Mouse (Mus musculus) gastrocnemius, adult 8-10 months (tissue): Measurements from ENCODE around the gene 1700080E11Rik. TPM values are rescaled to one million over a fixed set of nuclear protein-coding genes. Genes with fewer than 3 reads are reported as not detected.
"Not testable (repeated sequence)": the region's sequence is repeated elsewhere in the genome, so short reads cannot be mapped to it uniquely, and the experiment has no call there.

Experiments
- DNase-seq, 2 experiments: peaks; one replicate each; pipeline ENCODE4 v3.0.0; 2022; ENCODE audit warnings: low spot score in 2 of 2
- total RNA-seq, 4 experiments: library from RNA; stranded (reverse); gene quantifications; 2 replicates each; pipeline ENCODE4 v1.2.4; 2022

The 1700080E11Rik gene
- not detected for total RNA-seq

DNA sequence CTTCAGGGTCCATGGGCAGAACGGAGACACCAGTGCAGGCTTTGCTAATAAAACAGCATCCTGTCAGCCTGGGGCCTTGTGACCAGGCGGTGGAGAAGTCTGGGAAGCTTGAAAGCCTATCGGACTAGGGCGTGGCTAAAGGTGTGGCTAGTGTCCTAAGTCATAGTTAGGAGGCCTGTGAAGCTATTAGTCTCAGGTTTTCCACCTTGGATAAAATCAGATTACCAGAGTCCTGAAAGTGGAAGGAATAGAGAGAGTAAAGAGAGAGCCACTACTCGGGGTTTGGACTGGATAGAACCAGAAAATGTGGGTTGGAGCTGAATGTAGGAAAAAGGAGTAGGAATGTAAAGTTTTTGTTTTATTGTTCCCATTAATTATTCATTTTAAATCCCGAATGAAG is at the start of gene 1700080E11Rik:
1700080E11Rik (minus strand) TSS at position 101 of the 400 bp plus-strand sequence.
- DNase-seq: no peak

DNA sequence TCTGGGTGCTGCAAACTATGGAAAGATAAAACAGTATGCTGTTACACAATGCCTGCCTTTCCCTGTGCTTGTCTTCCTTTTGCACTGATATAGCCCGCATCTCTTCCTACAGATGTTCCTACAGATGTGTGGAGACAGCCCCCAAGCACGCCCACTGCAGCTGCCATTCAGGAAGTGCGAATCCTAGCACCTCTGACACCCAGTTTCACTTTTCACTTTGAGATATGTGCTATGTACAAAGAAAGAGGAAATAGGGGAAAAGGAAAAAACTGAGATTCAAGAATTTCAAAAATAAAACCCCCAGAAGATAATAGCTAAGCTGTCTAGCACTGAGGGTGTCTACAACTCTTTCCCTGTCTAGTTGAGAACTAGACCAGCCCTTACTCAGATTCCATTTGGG is 41.8 kb upstream of the 1700080E11Rik start:
- no peak for DNase-seq

DNA sequence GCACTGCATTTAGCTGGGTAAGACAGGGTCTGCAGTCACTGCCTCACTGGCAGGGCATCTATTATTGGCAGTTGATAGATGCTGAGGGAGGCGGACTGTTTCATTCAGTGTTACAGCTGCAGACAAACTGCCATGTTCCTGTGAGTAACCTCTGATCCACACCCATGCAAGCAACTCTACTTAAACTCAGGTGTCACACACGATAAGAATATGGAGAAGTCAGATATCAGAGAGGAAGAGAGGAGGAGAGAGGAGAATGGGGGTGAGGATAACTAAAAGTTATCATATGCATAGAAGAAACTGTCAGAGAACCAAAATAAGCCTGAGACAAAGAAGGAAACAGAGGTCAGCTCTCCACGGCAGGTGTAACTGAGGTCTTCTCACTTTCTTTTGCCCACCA is 37.5 kb upstream of the 1700080E11Rik start:
- DNase-seq: no peak

DNA sequence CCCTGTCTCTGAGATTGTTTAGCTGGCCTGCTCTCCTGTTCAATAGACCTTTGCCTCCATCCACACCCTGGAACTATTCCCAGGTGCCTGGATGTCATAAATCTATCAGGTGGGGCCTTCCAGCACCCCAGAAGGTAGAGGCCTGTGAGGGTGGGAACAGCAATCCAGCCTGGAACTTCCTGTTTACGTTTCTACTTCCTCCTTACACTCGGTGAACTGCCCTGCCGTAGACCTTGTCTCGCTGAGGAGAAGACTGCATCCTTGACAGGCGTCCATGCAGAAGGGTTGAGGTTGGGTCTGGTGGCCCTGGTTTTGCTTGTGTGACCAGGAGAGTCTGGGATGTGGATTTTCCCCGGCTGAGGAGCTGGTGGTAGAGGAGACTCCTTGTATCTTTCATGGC is 5.7 kb downstream of the 1700080E11Rik start:
- no peak for DNase-seq

DNA sequence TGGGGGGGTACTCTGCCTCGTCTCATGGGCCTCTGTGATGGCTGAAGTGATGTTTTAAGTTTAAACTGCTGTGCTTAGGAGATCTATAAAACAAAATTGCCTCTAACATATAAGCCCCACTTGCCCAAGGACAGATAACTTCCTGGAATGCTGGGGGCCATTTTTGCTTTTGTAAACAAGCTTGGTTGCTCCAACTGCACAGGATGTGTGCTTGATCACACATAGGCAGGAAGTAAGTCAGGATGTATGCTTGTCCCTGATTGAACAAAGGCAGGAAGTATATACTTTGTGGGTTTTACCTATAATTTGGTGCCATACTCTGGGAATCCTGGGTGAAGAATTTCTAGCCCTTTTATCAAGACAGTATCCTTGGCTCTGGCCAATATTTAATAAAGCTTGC is 8.5 kb downstream of the 1700080E11Rik start:
- DNase-seq: no peak

DNA sequence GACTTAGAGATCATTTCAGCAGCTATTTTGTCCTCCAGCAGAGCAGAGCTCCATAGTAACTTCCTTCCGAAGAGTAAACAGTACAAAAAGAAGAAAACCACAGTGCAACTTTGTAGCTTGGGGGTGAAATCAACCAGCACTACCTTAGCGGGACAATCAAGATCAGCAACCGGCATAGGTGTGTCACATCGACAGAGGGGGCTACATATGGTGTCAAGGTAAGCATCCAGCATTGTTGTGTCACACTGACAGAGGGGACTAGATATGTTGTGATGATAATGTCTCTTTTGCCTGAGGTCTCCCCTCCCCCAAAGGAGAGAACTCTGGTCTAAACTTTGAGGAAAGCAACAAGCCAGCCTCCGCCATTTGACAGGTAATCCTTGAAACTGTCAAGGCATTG is 10.4 kb downstream of the 1700080E11Rik start:
- DNase-seq: no peak

DNA sequence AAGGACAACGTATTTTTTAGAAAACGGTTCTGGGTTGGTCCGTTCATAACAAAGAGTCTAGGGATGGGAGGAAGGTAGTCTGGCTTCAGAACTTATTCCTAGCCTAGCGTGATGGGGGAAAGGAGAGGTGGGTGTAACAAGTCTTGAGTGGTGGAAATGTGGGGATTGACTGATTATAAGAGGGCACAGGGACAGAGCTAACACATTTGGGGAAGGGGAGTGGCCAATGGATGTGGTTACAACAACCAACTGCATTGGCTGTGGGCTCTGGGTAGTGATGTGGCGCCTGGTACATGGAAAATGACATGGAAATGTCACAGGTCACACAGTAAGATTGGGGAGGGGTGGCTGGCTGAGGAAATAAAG is 12.9 kb downstream of the 1700080E11Rik start:
- DNase-seq: no peak

DNA sequence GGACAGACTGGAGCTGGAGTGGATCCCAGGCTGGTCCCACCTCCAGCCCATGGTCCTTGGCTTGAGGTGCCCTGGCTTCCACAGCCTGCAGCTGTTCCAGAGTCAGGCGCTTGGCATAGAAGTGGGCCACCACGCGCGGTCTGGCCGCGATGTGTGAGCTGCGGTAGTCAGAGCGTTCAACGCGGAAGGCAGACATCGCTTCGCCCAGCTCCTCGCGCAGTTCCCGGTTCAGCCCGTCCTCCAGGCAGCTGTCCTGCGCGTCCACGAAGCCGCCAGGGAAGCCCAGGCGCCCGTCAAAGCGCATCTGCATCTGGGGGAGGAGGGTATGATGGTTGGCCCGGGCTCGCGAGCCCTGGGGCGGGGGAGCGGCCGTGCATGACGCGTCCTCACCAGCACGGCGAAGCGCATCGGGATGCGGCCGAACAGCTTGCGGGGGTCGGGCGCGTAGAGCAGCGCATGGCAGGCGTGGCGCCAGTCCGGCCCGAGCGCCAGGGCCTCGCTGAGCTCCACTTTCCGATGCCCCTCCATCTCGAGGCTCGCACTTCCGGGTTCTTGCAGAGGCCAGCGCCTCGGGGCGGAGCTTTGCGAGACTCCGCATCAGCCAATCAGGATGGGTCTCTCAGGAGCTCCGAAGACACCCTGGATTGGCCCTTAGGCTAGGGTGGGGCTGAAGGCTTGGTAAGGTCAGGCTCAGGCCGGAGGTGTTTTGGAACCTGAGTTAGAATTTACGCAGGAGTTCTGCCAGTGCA is 13.5 kb downstream of the 1700080E11Rik start, which contains the start of gene Nudt16:
Nudt16 (minus strand) TSS at position 572 of the 749 bp plus-strand sequence.
- peak; percentile 85 to 89 for DNase-seq

DNA sequence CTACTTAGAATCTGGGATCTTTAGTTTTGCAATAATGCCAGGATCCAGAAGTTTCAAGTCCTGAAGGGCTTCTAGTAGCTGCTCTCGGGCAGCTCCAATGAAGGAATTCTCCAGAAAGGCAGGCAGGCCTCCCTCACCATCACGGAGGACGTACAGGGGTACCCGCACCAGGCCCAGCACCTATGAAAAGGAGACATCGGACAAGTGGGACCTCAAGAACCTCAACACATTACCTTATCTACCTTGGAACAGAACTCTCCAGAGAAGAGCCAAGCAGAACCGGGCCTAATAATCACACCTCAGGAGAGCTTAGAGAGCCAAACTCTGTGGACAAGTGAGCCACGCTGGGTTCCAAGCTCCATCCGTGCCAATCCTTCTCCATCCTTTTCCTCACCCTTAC is 14.6 kb downstream of the 1700080E11Rik start:
- DNase-seq: no peak

DNA sequence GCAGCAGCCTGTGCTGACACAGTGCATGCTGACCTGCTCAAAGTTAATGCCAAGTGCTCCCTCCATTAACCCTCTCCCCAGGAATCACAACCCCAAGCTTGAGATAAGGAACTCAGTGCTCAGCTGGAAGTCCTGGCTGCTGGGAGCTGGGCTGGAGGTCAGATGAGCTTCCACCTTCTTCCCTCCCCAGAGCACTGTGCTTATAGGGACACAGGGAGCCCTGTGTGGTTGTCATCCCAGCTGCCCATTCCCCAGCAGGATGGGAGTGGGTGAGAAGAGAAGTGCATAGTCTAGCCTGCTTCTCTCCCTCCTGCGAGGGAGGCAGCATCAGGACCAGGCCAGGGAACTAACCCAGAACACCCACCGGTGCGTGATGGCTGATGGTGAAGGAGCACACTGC is 19.7 kb downstream of the 1700080E11Rik start:
- not testable (repeated sequence) for DNase-seq

DNA sequence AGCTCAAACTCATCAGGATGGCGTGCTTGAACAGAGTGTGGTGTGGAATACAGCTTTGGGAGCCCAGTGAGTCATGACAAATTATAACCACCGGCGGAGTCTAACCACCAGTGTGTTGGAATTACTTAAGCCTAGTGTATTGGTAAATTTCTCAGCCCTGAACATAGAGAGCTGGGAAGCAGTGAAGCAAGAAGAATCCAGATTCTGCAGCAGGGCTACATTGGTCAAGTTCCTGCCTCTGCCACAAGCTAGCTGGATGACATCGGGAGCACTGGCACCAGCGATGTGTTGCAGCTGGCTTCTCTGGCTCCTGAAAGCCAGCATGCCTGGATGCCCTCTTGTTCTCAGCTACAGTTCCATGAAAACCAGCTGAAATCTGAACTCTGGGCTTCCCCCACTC is 41.0 kb downstream of the 1700080E11Rik start:
- no peak for DNase-seq

DNA sequence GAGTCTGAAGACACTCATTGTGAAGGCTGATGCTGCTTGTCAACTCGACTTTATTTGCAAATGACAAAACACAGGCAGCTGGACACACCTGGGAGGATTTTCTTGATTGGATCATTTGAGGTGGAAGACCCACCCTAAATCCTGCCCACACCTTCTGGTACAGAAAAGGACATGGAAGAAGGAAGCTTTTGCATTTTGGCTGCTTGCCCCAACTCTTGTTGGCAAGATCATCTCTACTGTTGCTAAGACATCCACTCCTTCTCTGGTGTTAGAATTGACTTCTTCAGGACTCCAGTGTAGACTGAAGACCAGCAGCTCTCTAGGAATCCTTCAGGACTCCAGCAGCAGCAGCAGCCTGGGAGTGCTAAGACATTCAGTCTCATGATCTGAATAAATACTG is 43.0 kb downstream of the 1700080E11Rik start:
- DNase-seq: no peak

DNA sequence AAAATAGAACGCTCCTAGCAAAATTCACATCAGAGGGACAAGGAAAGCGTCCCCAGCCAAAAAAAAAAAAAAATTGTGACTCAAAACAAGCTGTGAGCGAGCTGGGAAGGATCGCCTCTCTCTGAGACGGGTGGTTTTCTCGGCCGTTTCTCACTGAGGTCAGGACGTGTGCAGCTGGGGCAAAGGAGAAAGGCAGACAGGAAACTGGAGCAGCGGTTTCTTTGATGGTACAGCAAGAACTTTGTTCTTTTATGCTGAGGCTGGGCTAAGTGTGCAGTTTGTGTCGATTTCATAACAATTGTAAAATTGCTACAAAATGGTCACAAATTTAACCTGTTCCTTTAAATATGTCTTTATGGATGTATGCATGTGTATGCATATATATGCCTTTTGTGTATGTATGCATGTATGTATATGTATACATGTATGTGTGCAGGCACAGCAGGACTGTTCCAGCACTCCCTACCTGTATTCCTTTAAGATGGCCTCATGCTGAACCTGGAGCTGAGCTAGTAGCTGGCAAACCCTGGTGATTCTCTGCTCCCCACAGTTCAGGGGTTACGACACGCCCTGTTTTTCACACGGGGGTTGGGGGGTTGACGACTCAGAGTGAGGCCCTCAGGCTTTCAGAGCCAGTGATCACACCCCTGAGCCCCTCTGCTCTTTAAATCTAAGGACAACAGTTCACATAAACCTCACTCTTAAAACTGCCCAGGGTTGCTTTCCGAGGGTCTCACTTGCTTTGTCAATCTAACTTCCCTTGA is 43.9 kb downstream of the 1700080E11Rik start:
- no peak for DNase-seq

Other genes with a start within 250 kb of the 1700080E11Rik start
- 10 to 100 TPM; 65.9 to 76.9 (median 73.6) TPM for gene Mrpl3, start 91.9 kb downstream of the 1700080E11Rik start, total RNA-seq
- 1 to 10 TPM; 6.3 to 8.0 (median 7.6) TPM for gene Nudt16, start 13.3 kb downstream of the 1700080E11Rik start, total RNA-seq